Mouse (Mus musculus) neutrophil, adult 83 days (primary cell): Measurements from ENCODE around the gene Xlr4c. TPM values are rescaled to one million over a fixed set of nuclear protein-coding genes. Genes with fewer than 3 reads are reported as not detected.

Experiments used
- total RNA-seq, 2 experiments: library from RNA; stranded (reverse); gene quantifications; one replicate each; pipeline ENCODE4 v1.2.4; 2023

The Xlr4c gene
- 1 to 10 TPM; 1.6 to 3.3 TPM for total RNA-seq

DNA sequence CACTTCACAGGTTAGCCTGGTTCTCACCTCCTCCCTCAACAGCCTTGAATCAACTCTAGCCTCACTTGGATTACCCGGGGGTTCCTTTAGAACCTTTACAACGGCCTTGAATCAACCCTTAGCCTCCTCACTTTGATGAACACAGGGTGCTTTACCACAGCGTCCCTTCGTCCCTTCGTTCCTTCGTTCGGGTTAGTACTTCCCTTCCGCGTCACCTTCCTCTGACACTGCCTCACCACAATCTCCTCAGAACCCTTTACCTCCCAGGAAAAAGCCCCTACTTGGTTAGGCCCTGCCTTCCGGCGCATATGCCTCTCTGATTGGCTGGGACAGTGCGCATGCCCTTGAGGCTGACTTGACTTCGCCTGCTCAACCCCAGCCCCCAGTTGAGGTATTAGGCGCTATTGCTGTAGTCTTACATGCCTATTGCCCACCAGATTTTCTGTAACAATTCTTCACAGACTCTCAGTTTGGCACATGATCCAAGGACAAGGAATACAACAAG, at the start of gene Xlr4c:
Xlr4c (minus strand) TSS at position 310 of the 505 bp plus-strand sequence.

DNA sequence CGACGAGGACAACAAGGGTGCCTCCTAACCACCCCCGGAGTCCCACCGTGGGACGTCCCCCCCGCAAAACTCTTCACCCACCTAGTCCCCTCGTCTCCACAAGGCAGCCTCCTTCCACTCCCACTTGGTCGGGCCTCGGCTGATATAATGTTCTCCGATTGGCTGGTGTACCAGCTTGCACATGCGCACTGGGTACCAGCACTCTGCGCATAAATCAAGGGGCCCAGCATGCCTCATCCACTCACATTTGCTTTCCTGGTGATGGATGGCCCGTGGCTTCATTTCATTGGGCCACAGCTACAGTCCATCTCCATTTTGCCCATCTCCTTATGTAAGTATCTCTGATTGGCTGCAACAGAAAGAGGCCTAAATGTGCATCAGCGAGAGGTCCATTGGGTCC, 22.3 kb upstream of the Xlr4c start, which contains the start of gene Xlr3c:
Xlr3c (minus strand) TSS at position 121 of the 400 bp plus-strand sequence.

DNA sequence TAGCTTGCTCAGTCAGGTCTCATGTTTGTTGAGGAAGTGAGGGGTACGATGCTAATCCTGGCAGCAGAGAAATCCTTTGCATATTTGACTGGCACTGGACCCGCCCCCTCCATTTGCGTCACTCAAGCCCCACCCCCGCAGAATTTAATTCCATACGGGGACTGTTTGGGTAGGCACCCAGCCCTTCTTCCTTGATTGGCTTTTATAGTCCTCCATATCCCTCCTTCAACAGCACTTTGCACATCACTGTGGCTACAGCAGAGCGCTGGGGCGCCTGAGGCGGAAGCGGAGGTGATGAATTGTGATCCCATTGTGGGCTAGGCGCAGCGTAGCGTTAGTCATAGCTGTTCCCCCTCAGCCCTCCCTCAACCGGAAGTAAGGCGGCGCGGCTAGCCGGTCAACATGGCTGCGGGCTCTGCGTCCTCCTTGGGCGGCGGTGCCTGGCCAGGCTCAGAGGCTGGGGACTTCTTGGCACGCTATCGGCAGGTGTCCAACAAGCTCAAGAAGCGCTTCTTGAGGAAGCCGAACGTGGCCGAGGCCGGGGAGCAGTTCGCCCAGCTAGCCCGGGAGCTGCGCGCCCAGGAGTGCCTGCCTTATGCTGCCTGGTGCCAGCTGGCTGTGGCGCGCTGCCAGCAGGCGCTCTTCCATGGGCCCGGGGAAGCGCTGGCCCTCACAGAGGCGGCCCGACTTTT, 14.9 kb downstream of the Xlr4c start, which contains the start of gene F8a:
F8a (plus strand) TSS at position 378 of the 692 bp plus-strand sequence.

GRCm38 (mm10) chrX:73213819-73214564, 28.9 kb downstream of the Xlr4c start, which contains the start of gene Xlr4b:
Xlr4b (plus strand) TSS chrX:73214333.

GRCm38 (mm10) chrX:73191934-73192333, 51.0 kb downstream of the Xlr4c start, which contains the start of gene Xlr3b:
Xlr3b (plus strand) TSS chrX:73192207.

Other genes starting within 250 kb of the Xlr4c start
- under 1 TPM; 0.44 to 0.75 TPM for gene Pnma5, start 206.0 kb downstream of the Xlr4c start, total RNA-seq
- not detected for gene Pnma3, start 178.3 kb downstream of the Xlr4c start, total RNA-seq
- 1 to 10 TPM in 1 of 2 experiments, under 1 TPM in 1; 0.48 to 2.6 TPM for gene Xlr4a, start 160.7 kb downstream of the Xlr4c start, total RNA-seq
- not detected for gene Xlr3a, start 146.0 kb downstream of the Xlr4c start, total RNA-seq
- under 1 TPM in 1 of 2 experiments, not detected in 1; 0.20 TPM for gene Gm14685, start 126.1 kb downstream of the Xlr4c start, total RNA-seq
- not detected for gene Xlr5b, start 94.3 kb downstream of the Xlr4c start, total RNA-seq
- gene DXBay18, start 93.7 kb downstream of the Xlr4c start, total RNA-seq: not detected
- gene Spin2d, start 66.1 kb downstream of the Xlr4c start, total RNA-seq: not detected
- 1 to 10 TPM in 1 of 2 experiments, under 1 TPM in 1; 0.26 to 2.4 TPM for gene Xlr3b, start 50.9 kb downstream of the Xlr4c start, total RNA-seq
- 1 to 10 TPM in 1 of 2 experiments, not detected in 1; 3.1 TPM for gene Xlr4b, start 28.8 kb downstream of the Xlr4c start, total RNA-seq
- 1 to 10 TPM; 3.6 to 4.1 TPM for gene F8a, start 14.8 kb downstream of the Xlr4c start, total RNA-seq
- gene Xlr3c, start 22.3 kb upstream of the Xlr4c start, total RNA-seq: not detected
- gene Xlr5a, start 49.8 kb upstream of the Xlr4c start, total RNA-seq: not detected
- gene Xlr5c, start 49.8 kb upstream of the Xlr4c start, total RNA-seq: not detected
- not detected for gene Gm45015, start 93.7 kb upstream of the Xlr4c start, total RNA-seq
- gene Zfp275, start 99.5 kb upstream of the Xlr4c start, total RNA-seq: 1 to 10 TPM; 4.6 to 7.0 TPM
- gene Gm18336, start 155.6 kb upstream of the Xlr4c start, total RNA-seq: not detected
- gene Zfp92, start 168.0 kb upstream of the Xlr4c start, total RNA-seq: not detected
- not detected for gene Trex2, start 192.2 kb upstream of the Xlr4c start, total RNA-seq
- 1 to 10 TPM; 8.5 to 9.3 TPM for gene Haus7, start 215.9 kb upstream of the Xlr4c start, total RNA-seq
- 10 to 100 TPM in 1 of 2 experiments, 1 to 10 TPM in 1; 6.6 to 12.2 TPM for gene Bgn, start 240.5 kb upstream of the Xlr4c start, total RNA-seq